Mouse (Mus musculus) gastrocnemius, postnatal 10 days (tissue): ENCODE measurements around the gene Ctr9. TPM values are rescaled to one million over a fixed set of nuclear protein-coding genes. Genes with fewer than 3 reads are reported as not detected.

Source experiments
- DNase-seq: peaks from one replicate; pipeline ENCODE4 v3.0.0; 2021; ENCODE audit warnings: mixed read lengths
- total RNA-seq, 2 experiments: library from RNA; stranded (reverse); gene quantifications; 2 replicates each; pipeline ENCODE4 v1.2.3; 2021

The Ctr9 gene
- total RNA-seq, 2 experiments from 2014 or later, result 17.3 to 20.2 TPM

GRCm38 (mm10) chr7:111098196-111098595 is 69.4 kb downstream of the Ctr9 start:
- no peak for DNase-seq

Other genes starting within 250 kb of the Ctr9 start
- gene Rnf141, start 184.5 kb upstream of the Ctr9 start, total RNA-seq, result 10 to 100 TPM; 14.6 to 17.6 TPM
- gene Lyve1, start 165.7 kb upstream of the Ctr9 start, total RNA-seq, result 10 to 100 TPM in 1 of 2 experiments, 1 to 10 TPM in 1; 8.4 to 11.5 TPM
- 1 to 10 TPM; 4.7 to 7.0 TPM for gene Mrvi1, start 46.5 kb upstream of the Ctr9 start, total RNA-seq
- 100 to 1,000 TPM; 723 to 740 TPM for gene Eif4g2, start 54.1 kb downstream of the Ctr9 start, total RNA-seq